Mouse (Mus musculus): Measurements from ENCODE around the gene Usp1. TPM values are rescaled to one million over a fixed set of nuclear protein-coding genes. Genes with fewer than 3 reads are reported as not detected.
"Not testable (repeated sequence)": the region's sequence is repeated elsewhere in the genome, so short reads cannot be mapped to it uniquely, and the experiment has no call there.

Usp1 gene
- polyA plus RNA-seq, 2 experiments = 64.3 to 106 TPM

GRCm38 (mm10) chr4:98950563-98950962 lies 27.0 kb downstream of the Usp1 start:
- Histone ChIP-seq H3K36me3 (ENCODE audit: control insufficient read depth, insufficient read depth, low read length) (peaks cover 23% of the 10 kb centered on the region), H3K4me1 (ENCODE audit: control insufficient read depth, insufficient read depth, low read length) (no peaks in the 10 kb centered on the region), H3K27ac (replicated peaks; ENCODE audit: low read depth, low read length) (no peak overlapping the region), H3K4me2 (replicated peaks; ENCODE audit: low read depth, low read length, severe bottlenecking) (no peak overlapping the region), H3K4me3 (replicated peaks; ENCODE audit: low read length) (no peak overlapping the region), H3K9ac (ENCODE audit: low read depth, low read length, severe bottlenecking) (no peak overlapping the region), H3K9me3 (ENCODE audit: control insufficient read depth, low read length) (no peaks in the 10 kb centered on the region), H3K27me3 (ENCODE audit: control insufficient read depth, insufficient read depth, low read length) (no peaks in the 10 kb centered on the region)
- no peak for ATAC-seq (ENCODE audit: low FRiP score, low read depth)
- TF ChIP-seq POLR2A (IDR thresholded peaks at IDR 0.05; ENCODE audit: borderline replicate concordance, extremely low read depth, insufficient read depth, insufficient read length) = no peak
- DNase-seq (ENCODE audit: low spot score) = no peak

DNA sequence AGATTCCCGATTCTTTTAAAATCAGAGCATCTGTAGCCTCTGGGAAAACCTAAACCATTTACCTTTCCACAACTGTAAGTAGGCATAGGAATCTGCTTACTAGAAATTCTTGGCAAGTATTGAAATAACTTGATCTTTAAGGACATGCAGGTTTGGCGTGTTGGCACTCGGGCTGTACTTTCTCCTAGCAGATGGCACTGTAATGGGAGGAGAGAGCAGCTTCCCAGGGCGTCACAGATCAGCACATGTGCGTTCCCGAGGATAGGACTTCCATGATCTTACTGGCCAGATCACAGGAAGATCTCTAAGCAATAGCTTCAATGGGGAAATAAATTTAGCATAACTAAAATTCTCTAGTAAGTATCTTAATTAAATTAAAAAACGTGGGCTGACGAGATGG lies 32.4 kb downstream of the Usp1 start:
- Histone ChIP-seq H3K27me3 (ENCODE audit: control insufficient read depth, insufficient read depth, low read length) (no peaks in the 10 kb centered on the region), H3K9ac (ENCODE audit: low read depth, low read length, severe bottlenecking) (no peak overlapping the region), H3K9me3 (ENCODE audit: control insufficient read depth, low read length) (no peaks in the 10 kb centered on the region), H3K4me1 (ENCODE audit: control insufficient read depth, insufficient read depth, low read length) (no peaks in the 10 kb centered on the region), H3K27ac (replicated peaks; ENCODE audit: low read depth, low read length) (no peak overlapping the region), H3K4me3 (replicated peaks; ENCODE audit: low read length) (no peak overlapping the region), H3K4me2 (replicated peaks; ENCODE audit: low read depth, low read length, severe bottlenecking) (no peak overlapping the region), H3K36me3 (ENCODE audit: control insufficient read depth, insufficient read depth, low read length) (peaks cover 57% of the 10 kb centered on the region)
- WGBS = 92% methylated on average over 8 of the region's 8 CpGs
- DNase-seq (ENCODE audit: low spot score) (no peak), ATAC-seq (ENCODE audit: low FRiP score, low read depth) (no peak)
- no peak for TF ChIP-seq POLR2A (IDR thresholded peaks at IDR 0.05; ENCODE audit: borderline replicate concordance, extremely low read depth, insufficient read depth, insufficient read length)

DNA sequence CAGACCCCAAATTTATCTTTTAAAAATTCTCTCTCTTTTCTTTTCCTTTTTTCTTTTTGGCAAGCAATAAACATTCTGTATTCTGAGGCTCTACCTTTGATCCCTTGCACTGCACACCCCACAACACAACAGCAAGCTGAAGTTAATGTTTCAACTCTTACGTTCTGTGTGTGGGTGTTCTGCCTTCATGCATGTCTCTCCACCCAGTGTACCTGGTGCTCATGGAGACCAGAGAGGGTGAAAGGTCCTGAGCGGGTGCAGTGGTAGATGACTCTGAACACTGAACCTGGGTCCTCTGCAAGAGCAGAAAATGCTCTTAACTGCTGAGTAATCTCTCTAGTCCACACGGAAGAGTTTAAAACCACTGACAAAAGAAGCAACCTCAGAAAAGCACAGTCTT lies 36.6 kb downstream of the Usp1 start:
- no peak overlapping the region for H3K4me2 ChIP-seq (replicated peaks; ENCODE audit: low read depth, low read length, severe bottlenecking)
- H3K27me3 ChIP-seq (ENCODE audit: control insufficient read depth, insufficient read depth, low read length) = no peaks in the 10 kb centered on the region
- H3K27ac ChIP-seq (replicated peaks; ENCODE audit: low read depth, low read length) = no peak overlapping the region
- no peak for TF ChIP-seq POLR2A (IDR thresholded peaks at IDR 0.05; ENCODE audit: borderline replicate concordance, extremely low read depth, insufficient read depth, insufficient read length)
- ATAC-seq (ENCODE audit: low FRiP score, low read depth) (no peak), DNase-seq (ENCODE audit: low spot score) (no peak)
- no peaks in the 10 kb centered on the region for H3K4me1 ChIP-seq (ENCODE audit: control insufficient read depth, insufficient read depth, low read length)
- H3K9ac ChIP-seq (ENCODE audit: low read depth, low read length, severe bottlenecking) = no peak overlapping the region
- no peak overlapping the region for H3K4me3 ChIP-seq (replicated peaks; ENCODE audit: low read length)
- no peaks in the 10 kb centered on the region for H3K9me3 ChIP-seq (ENCODE audit: control insufficient read depth, low read length)
- WGBS = 89% methylated on average over 3 of the region's 3 CpGs
- H3K36me3 ChIP-seq (ENCODE audit: control insufficient read depth, insufficient read depth, low read length) = peaks cover 66% of the 10 kb centered on the region

- Histone ChIP-seq H3K4me2 (replicated peaks; ENCODE audit: low read depth, low read length, severe bottlenecking) (no peak overlapping the region), H3K9ac (ENCODE audit: low read depth, low read length, severe bottlenecking) (no peak overlapping the region), H3K27ac (replicated peaks; ENCODE audit: low read depth, low read length) (no peak overlapping the region), H3K4me1 (ENCODE audit: control insufficient read depth, insufficient read depth, low read length) (no peaks in the 10 kb centered on the region), H3K27me3 (ENCODE audit: control insufficient read depth, insufficient read depth, low read length) (no peaks in the 10 kb centered on the region), H3K4me3 (replicated peaks; ENCODE audit: low read length) (no peak overlapping the region), H3K9me3 (ENCODE audit: control insufficient read depth, low read length) (no peaks in the 10 kb centered on the region), H3K36me3 (ENCODE audit: control insufficient read depth, insufficient read depth, low read length) (peaks cover 83% of the 10 kb centered on the region)
- no peak for ATAC-seq (ENCODE audit: low FRiP score, low read depth)
- TF ChIP-seq POLR2A (IDR thresholded peaks at IDR 0.05; ENCODE audit: borderline replicate concordance, extremely low read depth, insufficient read depth, insufficient read length) = no peak
- DNase-seq (ENCODE audit: low spot score) = no peak
- 90% methylated on average over 3 of the region's 3 CpGs for WGBS
Measured at GRCm38 (mm10) chr4:98969946-98970345, 46.3 kb downstream of the Usp1 start.

DNA sequence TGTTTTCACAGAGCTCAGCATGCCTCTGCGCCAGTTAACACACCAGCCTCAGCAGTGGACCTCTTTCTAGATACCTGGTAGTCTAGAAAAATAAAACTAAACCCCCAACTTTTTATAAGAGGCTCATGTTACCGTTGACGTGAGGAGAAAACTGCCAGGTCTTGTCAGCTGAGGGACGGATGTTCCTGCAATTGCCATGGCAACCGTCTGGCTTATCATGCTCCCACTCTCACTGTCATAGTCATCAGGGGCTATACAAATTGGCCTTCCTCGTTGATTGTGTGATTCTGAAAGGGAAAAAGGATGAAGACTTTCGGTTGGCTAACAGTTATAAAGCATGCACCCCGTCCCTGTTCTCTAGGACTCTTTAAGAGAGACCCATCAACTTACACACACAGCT lies 52.1 kb downstream of the Usp1 start:
- DNase-seq (ENCODE audit: low spot score) (no peak), ATAC-seq (ENCODE audit: low FRiP score, low read depth) (no peak)
- no peaks in the 10 kb centered on the region for H3K4me1 ChIP-seq (ENCODE audit: control insufficient read depth, insufficient read depth, low read length)
- H3K4me3 ChIP-seq (replicated peaks; ENCODE audit: low read length) = no peak overlapping the region
- H3K27me3 ChIP-seq (ENCODE audit: control insufficient read depth, insufficient read depth, low read length) = no peaks in the 10 kb centered on the region
- H3K27ac ChIP-seq (replicated peaks; ENCODE audit: low read depth, low read length) = no peak overlapping the region
- no peaks in the 10 kb centered on the region for H3K9me3 ChIP-seq (ENCODE audit: control insufficient read depth, low read length)
- WGBS = 68% methylated on average over 8 of the region's 8 CpGs
- no peak overlapping the region for H3K4me2 ChIP-seq (replicated peaks; ENCODE audit: low read depth, low read length, severe bottlenecking)
- H3K9ac ChIP-seq (ENCODE audit: low read depth, low read length, severe bottlenecking) = no peak overlapping the region
- TF ChIP-seq POLR2A (IDR thresholded peaks at IDR 0.05; ENCODE audit: borderline replicate concordance, extremely low read depth, insufficient read depth, insufficient read length) = no peak
- peaks cover 59% of the 10 kb centered on the region for H3K36me3 ChIP-seq (ENCODE audit: control insufficient read depth, insufficient read depth, low read length)

DNA sequence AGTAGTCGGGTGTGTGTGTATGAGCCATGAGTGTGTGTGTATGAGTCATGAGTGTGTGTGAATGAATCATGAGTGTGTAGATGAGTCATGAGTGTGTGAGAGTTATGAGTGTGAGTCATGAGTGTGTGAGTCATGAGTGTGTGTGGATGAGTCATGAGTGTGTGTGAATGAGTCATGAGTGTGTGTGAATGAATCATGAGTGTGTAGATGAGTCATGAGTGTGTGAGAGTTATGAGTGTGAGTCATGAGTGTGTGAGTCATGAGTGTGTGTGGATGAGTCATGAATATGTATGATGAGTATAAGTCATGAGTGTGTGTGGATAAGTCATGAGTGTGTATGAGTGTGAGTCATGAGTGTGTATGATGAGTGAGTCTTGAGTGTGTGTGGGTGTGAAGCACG lies 54.7 kb downstream of the Usp1 start:
- not testable (repeated sequence) for H3K27me3 ChIP-seq (ENCODE audit: control insufficient read depth, insufficient read depth, low read length); H3K9me3 ChIP-seq (ENCODE audit: control insufficient read depth, low read length); H3K4me2 ChIP-seq (replicated peaks; ENCODE audit: low read depth, low read length, severe bottlenecking); ATAC-seq (ENCODE audit: low FRiP score, low read depth); H3K4me3 ChIP-seq (replicated peaks; ENCODE audit: low read length); H3K27ac ChIP-seq (replicated peaks; ENCODE audit: low read depth, low read length); DNase-seq (ENCODE audit: low spot score); H3K9ac ChIP-seq (ENCODE audit: low read depth, low read length, severe bottlenecking); H3K4me1 ChIP-seq (ENCODE audit: control insufficient read depth, insufficient read depth, low read length)
- WGBS = 92% methylated on average over 2 of the region's 2 CpGs
- peaks cover 37% of the 10 kb centered on the region for H3K36me3 ChIP-seq (ENCODE audit: control insufficient read depth, insufficient read depth, low read length)
